Mouse (Mus musculus) retina, postnatal 7 days (tissue): Measurements from ENCODE around the gene Sowahb.

Experiments
- DNase-seq: peaks from one replicate; pipeline ENCODE4 v3.0.0-alpha.2; 2012; ENCODE audit warnings: low read depth, low spot score

The Sowahb gene

GRCm38 (mm10) chr5:93044584-93045370 is at the start of gene Sowahb:
TSS of gene Sowahb (minus strand) at chr5:93045022.
- no peak for DNase-seq

GRCm38 (mm10) chr5:93093638-93094527 is 49.1 kb upstream of the Sowahb start:
- peak; percentile 27 for DNase-seq

- DNase-seq = peak; percentile 86
These were observed 48.2 kb upstream of the Sowahb start, which contains the start of gene Sept11 for GRCm38 (mm10) chr5:93092857-93093622. TSS of gene Sept11 (plus strand) at chr5:93093437.

GRCm38 (mm10) chr5:93092147-93092781 is 47.4 kb upstream of the Sowahb start:
- peak; percentile 20 for DNase-seq

- DNase-seq = no peak
These were observed 46.4 kb upstream of the Sowahb start for GRCm38 (mm10) chr5:93091266-93091665.

GRCm38 (mm10) chr5:93085900-93086299 is 41.1 kb upstream of the Sowahb start:
- no peak for DNase-seq

- DNase-seq = no peak
These were observed 40.3 kb upstream of the Sowahb start for GRCm38 (mm10) chr5:93085015-93085598.

- DNase-seq = no peak
These were observed 34.8 kb upstream of the Sowahb start for GRCm38 (mm10) chr5:93079596-93079995.

GRCm38 (mm10) chr5:93077661-93078323 is 33.0 kb upstream of the Sowahb start:
- no peak for DNase-seq

- no peak for DNase-seq
These were observed 16.0 kb upstream of the Sowahb start for GRCm38 (mm10) chr5:93060865-93061264.

- DNase-seq = no peak
These were observed 9.0 kb upstream of the Sowahb start for GRCm38 (mm10) chr5:93053606-93054397.

GRCm38 (mm10) chr5:93051951-93052350 is 7.1 kb upstream of the Sowahb start:
- DNase-seq = no peak

- no peak for DNase-seq
These were observed 6.2 kb upstream of the Sowahb start for GRCm38 (mm10) chr5:93051041-93051440.

- DNase-seq = no peak
These were observed 5.1 kb upstream of the Sowahb start for GRCm38 (mm10) chr5:93049971-93050370.

GRCm38 (mm10) chr5:93048481-93049240 is 3.8 kb upstream of the Sowahb start:
- no peak for DNase-seq

- DNase-seq = no peak
These were observed 1.6 kb upstream of the Sowahb start for GRCm38 (mm10) chr5:93046306-93046845.

- DNase-seq = no peak
These were observed 521 bp upstream of the Sowahb start for GRCm38 (mm10) chr5:93045371-93045714.
